ENCODE assay signal across 25 mouse cellular contexts in the genomic region with DNA sequence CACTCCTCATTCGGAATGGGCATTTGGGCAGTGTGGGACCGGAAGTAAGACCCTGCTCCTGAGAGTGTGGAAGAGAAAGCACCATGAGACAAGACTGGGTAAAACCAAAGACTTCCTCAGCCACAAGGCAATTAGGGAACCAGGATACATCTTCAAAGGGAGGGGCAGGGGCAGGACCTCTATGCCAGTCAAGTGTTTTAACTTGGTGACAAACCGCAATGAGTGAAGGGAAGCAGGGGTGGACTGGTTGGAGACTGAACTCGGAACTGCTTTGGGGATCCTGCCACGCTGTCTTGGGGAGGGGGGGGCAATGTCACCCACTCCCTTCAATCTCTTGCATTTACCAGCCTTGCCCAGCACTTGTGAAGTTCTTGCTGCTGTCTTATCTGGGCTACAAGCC. TPM values are rescaled to one million over a fixed set of nuclear protein-coding genes. Genes with fewer than 3 reads are reported as not detected.
DNase-seq lines count a peak whose midpoint lies in the region; ATAC-seq and TF ChIP-seq lines count a peak whose summit lies in the region.
"Had no signal": no experiment of that assay in that cellular context is flagged by ENCODE, and none has a peak within 500 bp of the region (broad histone marks: within the 10 kb centered on the region; RNA-seq: fewer than 3 reads in every experiment).

No protein-coding gene starts in this region.

- no peak for DNase-seq in embryonic facial prominence, embryonic 10.5 days (ENCODE audit: low spot score)
- no peak for DNase-seq in frontal cortex, postnatal 36 days (ENCODE audit: low spot score in 2 of 2)
- no peak for DNase-seq in kidney, adult 18-20 months
- no peak for DNase-seq in kidney, postnatal 4 days
- DNase-seq: adrenal gland, adult 8-10 months; adrenal gland, postnatal 25 days; cerebellum, adult 18-20 months; cerebellum, adult 9-11 months; cerebellum, postnatal 25 days; embryo, embryonic 11 days; forebrain, postnatal 0 days; gastrocnemius, postnatal 25 days; heart, postnatal 10 days; heart, postnatal 36 days had no signal

- no peak for TF ChIP-seq POLR2A in bone marrow macrophage, adult 2 months (IDR thresholded peaks at IDR 0.05; ENCODE audit: borderline replicate concordance, low read depth, low read length)

- H3K4me3 ChIP-seq in embryonic facial prominence, embryonic 15.5 days (replicated peaks): no peak overlapping the region
- H3K4me3 ChIP-seq in embryonic facial prominence, embryonic 10.5 days: no peak overlapping the region
- no peak overlapping the region for H3K4me3 ChIP-seq in bone marrow macrophage, adult 2 months (ENCODE audit: insufficient read depth, low read length)
- H3K4me3 ChIP-seq: heart, embryonic 12.5 days; heart, embryonic 15.5 days had no signal

- TF ChIP-seq CTCF in bone marrow macrophage, adult 2 months (IDR thresholded peaks at IDR 0.05; ENCODE audit: low read depth, low read length): no peak

- H3K9ac ChIP-seq in embryonic facial prominence, embryonic 15.5 days: no peak overlapping the region
- H3K9ac ChIP-seq: forebrain, postnatal 0 days; heart, embryonic 12.5 days; heart, embryonic 15.5 days; hindbrain, embryonic 14.5 days had no signal

- no peak overlapping the region for H3K4me2 ChIP-seq in embryonic facial prominence, embryonic 15.5 days (replicated peaks)
- H3K4me2 ChIP-seq: heart, embryonic 12.5 days; heart, embryonic 15.5 days; hindbrain, embryonic 14.5 days had no signal

- WGBS in embryonic facial prominence, embryonic 15.5 days: 79% methylated on average over 5 of the region's 5 CpGs
- 75% methylated on average over 5 of the region's 5 CpGs for WGBS in embryonic facial prominence, embryonic 10.5 days

- H3K9me3 ChIP-seq in embryonic facial prominence, embryonic 15.5 days (replicated peaks): no peaks in the 10 kb centered on the region
- no peaks in the 10 kb centered on the region for H3K9me3 ChIP-seq in embryonic facial prominence, embryonic 10.5 days
- H3K9me3 ChIP-seq: heart, embryonic 12.5 days; heart, embryonic 15.5 days had no signal

- ATAC-seq in embryonic facial prominence, embryonic 15.5 days (ENCODE audit: insufficient number of reproducible peaks, low FRiP score, low TSS enrichment, low read depth): no peak
- peak; percentile 24 to 54; a peak in 3 of 4 replicates for ATAC-seq in hematopoietic stem cell, adult 5-6 weeks (replicated peaks in 1 of 2; ENCODE audit: insufficient read depth in 1 of 2, low FRiP score in 2 of 2, low TSS enrichment in 1 of 2, low read depth in 1 of 2, poor library complexity in 2 of 2, severe bottlenecking in 2 of 2)
- peak; percentile 67 for ATAC-seq in megakaryocyte progenitor cell, adult 5-6 weeks (replicated peaks; ENCODE audit: poor library complexity)
- ATAC-seq: activated CD4-positive, CD25-positive, alpha-beta regulatory T cell, adult 4 months; forebrain, embryonic 14.5 days; forebrain, postnatal 0 days; hindbrain, postnatal 0 days; inflammation-experienced regulatory T-cells, adult 6 months had no signal

- H3K4me1 ChIP-seq in embryonic facial prominence, embryonic 15.5 days: peaks cover 24% of the 10 kb centered on the region
- peaks cover 25% of the 10 kb centered on the region for H3K4me1 ChIP-seq in embryonic facial prominence, embryonic 10.5 days
- peaks cover 58% of the 10 kb centered on the region for H3K4me1 ChIP-seq in bone marrow macrophage, adult 2 months (ENCODE audit: control insufficient read depth, insufficient read depth, low read length)

- no peaks in the 10 kb centered on the region for H3K27me3 ChIP-seq in embryonic facial prominence, embryonic 15.5 days
- no peaks in the 10 kb centered on the region for H3K27me3 ChIP-seq in embryonic facial prominence, embryonic 10.5 days (replicated peaks; ENCODE audit: low read depth, poor library complexity, severe bottlenecking)
- H3K27me3 ChIP-seq: heart, embryonic 12.5 days; heart, embryonic 15.5 days had no signal

- 0 out of 2 replicates have a peak overlapping the region, but pooled peaks have one; percentile 28 for H3K27ac ChIP-seq in embryonic facial prominence, embryonic 15.5 days (replicated peaks)
- H3K27ac ChIP-seq in embryonic facial prominence, embryonic 10.5 days (replicated peaks): no peak overlapping the region
- H3K27ac ChIP-seq in bone marrow macrophage, adult 2 months (ENCODE audit: insufficient read depth, low read depth, low read length): peak overlapping the region; percentile 76
- H3K27ac ChIP-seq: heart, embryonic 15.5 days; hindbrain, embryonic 14.5 days; hindbrain, postnatal 0 days had no signal

- no peaks in the 10 kb centered on the region for H3K36me3 ChIP-seq in embryonic facial prominence, embryonic 15.5 days
- H3K36me3 ChIP-seq in embryonic facial prominence, embryonic 10.5 days (replicated peaks): no peaks in the 10 kb centered on the region
- H3K36me3 ChIP-seq: heart, embryonic 12.5 days; heart, embryonic 15.5 days had no signal

RNA-seq across cellular contexts. Expression of gene Gadd45a, which starts 36.7 kb away (rescaled TPM):
- 14.9 and 18.5 TPM in 2 replicates for polyA plus RNA-seq in embryonic facial prominence, embryonic 15.5 days (2015; fragmentation: Nextera tagmentation; extraction: Ambion mirVana)
- 18.2 and 23.8 TPM in 2 replicates for polyA plus RNA-seq in embryonic facial prominence, embryonic 10.5 days (2016; fragmentation: Nextera tagmentation; extraction: Ambion mirVana)
- polyA plus RNA-seq in bone marrow macrophage, adult 2 months (2012; ENCODE audit: insufficient read depth, insufficient read length, missing spikeins): 11.6 and 14.6 TPM in 2 replicates
- 36.1 and 51.8 TPM in 2 replicates for total RNA-seq in hematopoietic stem cell, adult 5-6 weeks (2017)
- total RNA-seq in megakaryocyte progenitor cell, adult 5-6 weeks (2015): 50.6 and 58.0 TPM in 2 replicates
- 40.4 and 64.3 TPM in 2 replicates for total RNA-seq in megakaryocyte progenitor cell, adult 5-6 weeks (2017)
